ENCODE assay signal across 8 mouse cellular contexts in the genomic region with DNA sequence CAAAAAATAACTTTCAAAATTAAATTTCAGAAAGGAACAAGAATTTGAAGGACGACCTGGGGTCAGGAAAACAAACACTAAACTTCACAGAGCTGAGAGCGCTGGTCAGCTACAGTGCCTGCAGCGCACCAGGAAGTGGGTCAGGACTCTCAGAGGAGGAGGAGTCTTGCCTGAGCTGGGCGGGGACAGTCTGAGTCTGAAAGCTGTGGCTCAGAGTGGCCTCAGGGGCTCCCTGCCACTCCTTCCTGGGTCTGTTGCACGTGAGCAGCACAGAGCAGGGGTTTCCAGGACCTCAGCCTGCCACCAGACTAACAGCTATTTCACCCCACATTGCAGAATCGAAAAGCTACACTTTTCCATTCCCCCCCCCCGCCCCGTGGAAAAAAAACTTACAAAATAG. TPM values are rescaled to one million over a fixed set of nuclear protein-coding genes. Genes with fewer than 3 reads are reported as not detected.
DNase-seq lines count a peak whose midpoint lies in the region; ATAC-seq lines count a peak whose summit lies in the region.

No protein-coding gene starts in this region.

- peak; percentile 32; the same call in 1 of the 2 replicates for ATAC-seq in embryonic facial prominence, embryonic 12.5 days (ENCODE audit: insufficient number of reproducible peaks, insufficient read depth, low FRiP score, low TSS enrichment)
- ATAC-seq in heart, embryonic 11.5 days (replicated peaks; ENCODE audit: insufficient number of reproducible peaks, low FRiP score, low TSS enrichment) = peak; percentile 82
- peak; percentile 93 for ATAC-seq in kidney, embryonic 14.5 days (ENCODE audit: low FRiP score, low TSS enrichment)

- no peaks in the 10 kb centered on the region for H3K27me3 ChIP-seq in embryonic facial prominence, embryonic 12.5 days
- H3K27me3 ChIP-seq in heart, embryonic 11.5 days (ENCODE audit: control insufficient read depth, insufficient read depth, low read length) = no peaks in the 10 kb centered on the region
- H3K27me3 ChIP-seq in kidney, embryonic 14.5 days (ENCODE audit: control insufficient read depth, insufficient read depth, low read length) = no peaks in the 10 kb centered on the region

- no peaks in the 10 kb centered on the region for H3K9me3 ChIP-seq in embryonic facial prominence, embryonic 12.5 days
- H3K9me3 ChIP-seq in heart, embryonic 11.5 days (replicated peaks; ENCODE audit: control insufficient read depth, low read length) = no peaks in the 10 kb centered on the region
- no peaks in the 10 kb centered on the region for H3K9me3 ChIP-seq in kidney, embryonic 14.5 days (ENCODE audit: control insufficient read depth, low read length)

- no peak overlapping the region for H3K4me3 ChIP-seq in embryonic facial prominence, embryonic 12.5 days
- no peak overlapping the region for H3K4me3 ChIP-seq in heart, embryonic 11.5 days (ENCODE audit: low read depth, low read length)
- H3K4me3 ChIP-seq in kidney, embryonic 14.5 days (ENCODE audit: low read length) = no peak overlapping the region

- H3K4me2 ChIP-seq in embryonic facial prominence, embryonic 12.5 days (replicated peaks) = 0 out of 2 replicates have a peak overlapping the region, but pooled peaks have one; percentile 19
- H3K4me2 ChIP-seq in heart, embryonic 11.5 days = peak overlapping the region; percentile 46
- H3K4me2 ChIP-seq in kidney, embryonic 14.5 days (replicated peaks; ENCODE audit: low read depth, low read length) = peak overlapping the region; percentile 17; the same call in 1 of the 2 replicates

- peak; percentile 80 for DNase-seq in urinary bladder, postnatal 14 days (ENCODE audit: low spot score)
- no peak for DNase-seq in urinary bladder, postnatal 10 days (ENCODE audit: low spot score)
- DNase-seq in lung, postnatal 10 days = peak; percentile 94
- peak; percentile 66 for DNase-seq in retina, postnatal 7 days (ENCODE audit: low read depth, low spot score)
- no peak for DNase-seq in cerebellum, adult 11 months

- WGBS in embryonic facial prominence, embryonic 12.5 days = 10% methylated on average over 8 of the region's 8 CpGs
- WGBS in heart, embryonic 11.5 days (ENCODE audit: insufficient replicate concordance) = 14% methylated on average over 8 of the region's 8 CpGs
- WGBS in kidney, embryonic 14.5 days = 5% methylated on average over 8 of the region's 8 CpGs

- no peak overlapping the region for H3K9ac ChIP-seq in embryonic facial prominence, embryonic 12.5 days
- no peak overlapping the region for H3K9ac ChIP-seq in heart, embryonic 11.5 days (ENCODE audit: low read depth, low read length)
- no peak overlapping the region for H3K9ac ChIP-seq in kidney, embryonic 14.5 days (ENCODE audit: low read depth, low read length)

- H3K27ac ChIP-seq in embryonic facial prominence, embryonic 12.5 days = no peak overlapping the region
- peak overlapping the region; percentile 65; the same call in 1 of the 2 replicates for H3K27ac ChIP-seq in heart, embryonic 11.5 days (ENCODE audit: low read depth, low read length)
- H3K27ac ChIP-seq in kidney, embryonic 14.5 days (ENCODE audit: low read depth, low read length) = peak overlapping the region; percentile 42; the same call in 1 of the 2 replicates

- H3K4me1 ChIP-seq in embryonic facial prominence, embryonic 12.5 days = peaks cover 76% of the 10 kb centered on the region
- peaks cover 48% of the 10 kb centered on the region for H3K4me1 ChIP-seq in heart, embryonic 11.5 days (ENCODE audit: control insufficient read depth, insufficient read depth, low read length)
- H3K4me1 ChIP-seq in kidney, embryonic 14.5 days (ENCODE audit: control insufficient read depth, insufficient read depth, low read length) = peaks cover 74% of the 10 kb centered on the region

- H3K36me3 ChIP-seq in embryonic facial prominence, embryonic 12.5 days = no peaks in the 10 kb centered on the region
- H3K36me3 ChIP-seq in heart, embryonic 11.5 days (ENCODE audit: control insufficient read depth, insufficient read depth, low read length) = no peaks in the 10 kb centered on the region
- no peaks in the 10 kb centered on the region for H3K36me3 ChIP-seq in kidney, embryonic 14.5 days (ENCODE audit: control insufficient read depth, insufficient read depth, low read length)

RNA-seq across cellular contexts. Expression of a gene that starts 11.8 kb away (rescaled TPM):
- 17.9 and 18.3 TPM in 2 replicates for polyA plus RNA-seq in embryonic facial prominence, embryonic 12.5 days (2016; fragmentation: Nextera tagmentation; extraction: Ambion mirVana)
- polyA plus RNA-seq in heart, embryonic 11.5 days (2014; fragmentation: Nextera tagmentation; extraction: Ambion mirVana) = 15.8 and 19.3 TPM in 2 replicates
- polyA plus RNA-seq in kidney, embryonic 14.5 days (2014; fragmentation: Nextera tagmentation; extraction: Ambion mirVana) = 32.9 and 38.4 TPM in 2 replicates

Comparison
In these comparisons a context has a peak if more than half of its experiments do, and no peak if none do; other contexts are left out.
1. DNase-seq: peak in urinary bladder, postnatal 14 days (single experiment), lung, postnatal 10 days (single experiment) and retina, postnatal 7 days (single experiment); none in urinary bladder, postnatal 10 days (single experiment) and cerebellum, adult 11 months (single experiment).
2. ATAC-seq: peak in every context shown above with its lines; median percentile 93 in kidney, embryonic 14.5 days; 82 in heart, embryonic 11.5 days; 32 in embryonic facial prominence, embryonic 12.5 days.
3. Peak in every context shown above with its lines, with median percentiles within 50 percentile points of each other: H3K4me2 ChIP-seq.